Mouse (Mus musculus) kidney, postnatal 4 days (tissue): ENCODE data around the gene Dhx35.

Experiments
- DNase-seq, 2 experiments: peaks; one replicate each; pipeline ENCODE4 v3.0.0; 2021; ENCODE audit warnings: mixed read lengths in 2 of 2

Gene Dhx35

GRCm38 (mm10) chr2:158898469-158899196 lies 104.0 kb downstream of the Dhx35 start:
- DNase-seq = no peak
